Mouse (Mus musculus): ENCODE results near the gene Zbtb8a.

Gene Zbtb8a

DNA sequence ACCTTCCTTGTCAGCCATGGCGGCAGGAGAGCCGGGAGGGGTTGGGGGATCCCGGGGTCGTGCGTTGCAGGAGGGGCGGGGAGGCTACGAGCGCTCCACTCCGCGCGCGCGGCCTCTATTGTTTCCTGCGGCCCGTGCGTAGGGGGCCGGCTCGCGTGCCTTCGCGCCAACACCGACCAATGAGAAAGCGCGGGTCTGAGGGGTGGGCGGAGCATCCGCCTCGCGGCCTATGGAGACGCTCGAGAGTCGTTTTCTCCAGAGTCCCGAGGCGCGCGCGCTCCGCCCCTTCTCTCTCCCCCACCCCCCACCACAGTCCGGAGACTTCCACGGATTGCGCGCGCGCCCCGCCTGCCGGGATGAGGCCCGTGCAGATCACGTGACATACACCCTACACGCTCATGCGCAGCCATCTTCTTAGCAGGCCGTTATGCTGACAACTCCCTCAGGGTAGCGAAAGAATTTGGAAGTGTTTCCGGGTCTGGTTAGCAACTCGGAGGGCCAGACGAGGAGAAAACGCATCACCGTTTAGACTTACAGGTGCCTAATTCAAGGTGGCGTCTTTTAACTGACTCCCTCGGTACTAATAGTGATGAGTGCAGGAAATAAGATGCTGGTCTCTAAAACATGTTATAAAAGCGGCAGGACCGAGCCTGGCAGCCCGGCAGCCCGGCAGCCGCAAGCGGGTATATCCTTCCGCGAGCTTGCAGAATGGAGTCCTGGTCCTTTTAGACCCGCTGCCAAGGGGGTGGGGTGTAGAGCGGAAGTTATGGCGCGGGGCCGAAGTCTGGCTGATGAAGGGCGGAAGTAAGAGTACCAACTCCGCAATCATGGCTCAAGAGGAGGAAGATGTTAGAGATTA, 42.5 kb downstream of the Zbtb8a start, which contains the start of the genes Rbbp4 and Zbtb8os:
TSS of gene Rbbp4 (minus strand) at position 155 of the 859 bp plus-strand sequence.
TSS of gene Zbtb8os (plus strand) at position 480 of the 859 bp plus-strand sequence.
- peak; percentile 99 for DNase-seq (ENCODE audit: low spot score)

DNA sequence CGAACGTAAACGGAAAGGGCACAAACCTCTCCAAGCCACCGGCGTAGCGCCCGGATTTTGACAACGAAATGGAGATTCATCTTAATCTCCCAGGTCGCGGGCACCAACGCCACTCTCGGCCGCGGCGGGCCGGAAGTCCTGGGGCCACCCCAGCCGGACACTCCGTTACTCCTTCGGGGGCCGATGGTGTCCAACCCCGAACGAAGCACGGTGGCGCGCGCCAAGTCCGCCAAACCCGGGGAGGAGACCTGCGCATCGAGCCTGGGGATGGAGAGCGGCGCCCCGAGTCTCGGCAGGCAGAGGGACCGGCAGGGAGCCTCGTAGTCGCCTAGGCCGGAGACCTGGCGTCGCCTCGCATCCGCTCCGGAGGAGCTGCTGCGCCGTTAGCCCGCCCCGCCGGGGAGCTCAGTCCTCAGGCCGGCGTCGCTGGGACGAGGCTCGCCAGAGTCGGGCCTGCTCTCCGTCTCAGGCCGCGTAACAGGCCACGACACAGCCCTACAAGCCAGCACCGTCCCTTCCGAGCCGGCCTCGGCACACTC, 43.2 kb downstream of the Zbtb8a start:
- peak; percentile 61 for DNase-seq (ENCODE audit: low spot score)

DNA sequence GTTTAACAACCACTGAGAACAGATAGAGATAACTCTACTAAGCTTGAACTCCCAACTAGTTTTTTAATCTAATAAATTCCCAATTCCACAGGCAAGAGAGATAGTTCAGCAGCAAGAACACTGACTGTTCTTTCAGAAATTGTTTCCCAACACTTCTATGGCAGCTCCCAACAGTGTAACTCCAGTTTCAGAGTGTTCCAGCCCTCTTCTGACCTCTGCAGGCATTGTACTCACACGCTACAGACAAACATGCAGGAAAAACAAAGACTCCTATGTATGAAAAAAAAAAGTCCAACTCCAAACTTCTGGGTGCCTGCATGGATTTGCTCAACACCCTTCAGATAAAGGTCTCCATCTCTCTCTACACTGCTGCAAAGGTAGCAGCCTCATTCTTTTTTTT, 45.1 kb downstream of the Zbtb8a start:
- DNase-seq (ENCODE audit: low spot score) = no peak

DNA sequence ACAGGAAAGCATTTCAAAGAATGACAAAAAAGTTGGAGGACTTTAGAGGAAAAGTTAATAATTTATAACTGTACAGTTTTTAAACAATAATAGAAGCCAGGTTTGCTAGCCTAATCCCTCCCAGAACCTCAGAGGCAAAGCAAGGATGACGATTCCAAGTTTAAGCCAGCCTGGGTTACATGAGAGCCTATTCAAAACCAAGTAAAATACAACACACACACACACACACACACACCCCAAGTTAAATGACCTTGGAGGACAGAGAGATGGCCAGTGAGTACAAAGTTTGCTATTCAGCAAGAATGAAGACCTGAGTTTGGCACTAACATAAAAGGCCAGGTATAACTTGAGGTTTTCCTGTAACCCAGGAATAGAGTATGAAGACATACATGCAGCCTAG, 51.7 kb downstream of the Zbtb8a start:
- DNase-seq (ENCODE audit: low spot score) = no peak

DNA sequence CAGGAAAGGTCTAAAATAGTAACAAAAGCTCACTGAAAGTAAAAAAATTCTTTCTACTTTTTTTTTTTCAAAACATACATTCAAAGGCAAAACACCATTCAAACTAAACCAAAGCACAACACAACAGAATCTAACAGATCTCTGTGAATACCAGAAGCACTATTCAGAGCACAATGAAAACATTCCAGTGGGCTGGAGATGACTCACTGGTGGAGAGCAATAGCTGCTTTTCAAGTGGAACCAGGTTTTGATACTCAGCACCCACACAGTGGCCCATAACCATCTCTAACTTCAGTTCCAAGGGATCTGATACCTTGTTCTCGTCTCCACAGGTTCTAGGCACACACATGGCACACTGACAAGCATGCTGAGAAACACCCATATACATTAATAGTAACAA, 53.2 kb downstream of the Zbtb8a start:
- DNase-seq (ENCODE audit: low spot score) = no peak

DNA sequence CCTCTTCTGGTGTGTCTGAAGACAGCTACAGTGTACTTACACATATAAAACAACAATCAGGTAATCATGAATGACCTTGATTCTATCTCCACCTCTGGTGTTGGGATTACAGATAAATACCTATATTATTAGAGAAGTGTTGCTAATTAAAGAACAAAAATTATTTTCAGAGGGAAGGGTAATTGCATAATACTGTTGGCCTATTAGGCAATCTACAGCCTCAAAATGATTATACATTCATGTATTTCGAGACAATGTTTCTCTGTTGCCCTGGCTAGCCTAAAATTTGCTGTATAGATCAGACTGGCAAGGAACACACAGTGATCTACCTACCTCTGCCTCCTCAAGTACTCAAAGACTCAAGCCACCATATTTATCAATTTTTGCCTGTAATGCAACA, 54.4 kb downstream of the Zbtb8a start:
- DNase-seq (ENCODE audit: low spot score) = no peak

DNA sequence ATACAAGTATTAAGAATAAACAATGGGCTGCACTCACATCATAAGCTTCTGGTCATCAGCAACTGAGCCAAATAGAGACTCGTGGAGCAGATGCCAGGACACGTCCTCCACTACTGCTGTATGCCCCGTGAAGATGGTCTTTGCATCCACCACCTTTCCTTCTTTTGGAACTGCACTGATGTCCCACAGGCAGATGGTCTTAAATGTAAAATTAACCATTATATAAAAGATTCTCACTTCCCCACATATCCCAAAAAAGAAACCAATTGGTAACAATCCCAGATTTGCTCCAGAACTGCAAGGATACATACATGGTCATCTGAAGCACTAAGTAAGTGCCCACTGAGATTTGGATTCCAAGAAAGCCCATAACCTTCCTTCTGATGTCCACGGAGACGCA, 55.9 kb downstream of the Zbtb8a start:
- DNase-seq (ENCODE audit: low spot score) = no peak

DNA sequence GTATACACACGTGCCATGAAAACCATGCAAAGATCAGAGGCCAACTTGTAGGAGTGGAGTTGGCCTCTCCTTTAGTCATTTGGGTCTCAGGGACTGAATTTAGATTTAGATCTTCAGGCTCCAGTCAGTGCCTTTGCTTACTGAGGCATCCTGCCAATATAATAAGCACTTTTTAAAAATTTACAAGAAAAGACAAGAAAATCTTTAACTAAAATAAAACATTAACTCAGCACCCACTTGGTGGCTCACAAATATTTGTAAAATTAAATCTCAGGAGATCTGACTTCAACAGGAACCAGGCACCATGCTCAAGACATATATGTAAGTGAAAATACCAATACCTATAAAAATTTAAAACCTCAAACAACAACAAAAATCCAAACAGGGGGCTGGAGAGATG, 57.0 kb downstream of the Zbtb8a start:
- DNase-seq (ENCODE audit: low spot score) = no peak

DNA sequence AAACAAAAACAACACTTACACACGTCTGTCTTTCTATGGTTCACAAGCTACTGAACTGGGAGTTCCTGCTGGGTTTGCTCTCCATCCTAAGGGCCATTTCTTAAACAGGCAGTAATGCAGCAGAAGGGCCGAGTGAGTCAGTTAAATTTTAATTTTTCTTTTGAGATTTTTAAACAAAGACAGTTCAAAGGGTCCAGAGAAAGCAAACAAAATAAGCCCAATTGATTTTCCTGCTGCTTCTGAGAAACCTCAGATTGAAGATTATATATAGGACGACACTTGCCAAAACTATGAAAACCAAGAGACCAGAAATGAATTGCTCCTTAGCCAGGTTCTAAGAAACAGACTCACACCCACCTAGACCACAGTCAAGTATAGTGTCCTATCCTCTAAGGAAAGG, 64.0 kb downstream of the Zbtb8a start:
- DNase-seq (ENCODE audit: low spot score) = no peak

DNA sequence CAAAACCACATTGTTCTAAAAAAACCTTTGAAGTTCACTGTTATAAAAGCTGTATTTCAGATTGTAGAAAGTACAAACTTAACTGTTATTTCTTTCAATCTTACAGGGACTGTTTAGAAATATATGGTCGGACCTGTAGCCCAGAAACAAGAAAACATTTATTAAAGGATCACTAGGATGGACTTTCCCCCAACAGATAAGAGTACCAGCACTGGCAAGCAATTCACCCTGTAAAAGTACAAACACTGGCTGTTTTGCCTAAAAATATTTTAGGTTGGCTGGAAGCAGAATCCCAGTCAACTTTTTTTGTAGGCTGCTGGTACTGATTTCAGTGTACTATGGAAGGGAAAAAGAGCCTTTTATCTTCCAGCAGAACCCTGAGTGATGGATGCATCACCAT, 70.0 kb downstream of the Zbtb8a start:
- no peak for DNase-seq (ENCODE audit: low spot score)

DNA sequence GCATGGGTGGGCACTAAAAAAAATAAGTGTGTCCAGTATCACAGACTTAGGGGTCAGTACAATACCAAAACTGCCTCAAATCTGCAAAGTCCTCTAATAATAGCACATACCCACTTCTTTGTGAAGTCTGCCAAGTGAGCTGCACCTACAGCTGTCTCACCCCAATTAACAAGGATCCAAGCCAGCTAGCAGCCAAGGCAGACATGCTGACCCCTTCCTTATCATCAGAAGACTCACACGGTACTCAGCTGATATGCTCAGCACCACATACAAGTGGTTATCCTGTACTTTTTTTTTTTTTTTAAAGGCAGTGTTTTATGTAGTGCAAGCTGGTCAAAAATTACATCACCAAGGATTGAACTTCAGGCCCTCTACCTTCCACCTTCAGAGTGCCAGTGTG, 73.6 kb downstream of the Zbtb8a start:
- no peak for DNase-seq (ENCODE audit: low spot score)

DNA sequence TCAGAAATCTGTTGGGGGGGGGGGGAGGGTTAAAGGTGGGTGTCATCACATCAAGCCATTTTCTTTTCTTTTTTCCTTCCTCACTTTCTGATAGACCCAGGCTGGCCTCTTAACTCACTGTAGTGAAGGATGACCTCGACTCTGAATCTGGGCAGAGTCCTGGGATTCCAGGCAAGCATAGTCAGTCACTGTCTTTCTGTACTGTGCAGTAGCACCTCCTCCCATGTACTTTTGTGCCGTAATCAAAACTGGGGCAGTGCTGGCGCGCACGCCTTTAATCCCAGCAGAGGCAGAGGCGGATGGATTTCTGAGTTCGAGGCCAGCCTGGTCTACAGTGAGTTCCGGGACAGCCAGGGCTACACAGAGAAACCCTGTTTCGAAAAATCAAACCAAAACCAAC, 74.1 kb downstream of the Zbtb8a start:
- DNase-seq (ENCODE audit: low spot score) = no peak

Data from retina, embryonic 14.5 days (tissue).